Mouse (Mus musculus): ENCODE results near the gene Tspan18. TPM values are rescaled to one million over a fixed set of nuclear protein-coding genes. Genes with fewer than 3 reads are reported as not detected.

The Tspan18 gene
- total RNA-seq, 1 experiment: 1.4 TPM

DNA sequence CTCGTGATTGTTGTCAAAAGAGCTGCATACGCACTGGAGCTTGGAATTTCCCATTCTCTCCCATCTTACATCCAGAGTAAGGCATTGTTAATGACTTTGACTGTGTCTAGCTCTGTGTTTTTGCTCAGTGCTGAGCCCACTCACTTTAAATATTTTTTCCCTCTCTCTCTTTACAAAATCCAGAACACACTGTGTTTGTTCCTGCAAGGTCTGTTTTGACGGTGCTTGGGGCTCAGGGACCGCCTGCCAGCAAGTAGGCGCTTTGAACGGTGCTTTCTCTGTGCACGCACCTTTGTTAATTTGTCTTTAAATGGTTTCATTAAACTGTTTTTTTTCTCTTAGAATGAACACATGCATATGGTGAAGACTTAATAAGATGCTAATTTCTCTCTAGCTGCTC lies 21.5 kb upstream of the Tspan18 start:
- TF ChIP-seq MAFK (IDR thresholded peaks at IDR 0.05; ENCODE audit: insufficient read depth, low read depth, low read length) (no peak), CHD2 (IDR thresholded peaks at IDR 0.05; ENCODE audit: low read depth, low read length) (no peak), HCFC1 (IDR thresholded peaks at IDR 0.05; ENCODE audit: borderline replicate concordance, insufficient read depth, low read length) (no peak), ZNF384 (IDR thresholded peaks at IDR 0.05; ENCODE audit: low read depth, low read length) (no peak), ZC3H11A (IDR thresholded peaks at IDR 0.05; ENCODE audit: borderline replicate concordance, low read depth, low read length) (no peak)
- H3K36me3 ChIP-seq (ENCODE audit: control insufficient read depth, insufficient read depth, low read length, poor library complexity, severe bottlenecking): no peaks in the 10 kb centered on the region
- no peaks in the 10 kb centered on the region for H3K4me1 ChIP-seq (ENCODE audit: control insufficient read depth in 2 of 2, insufficient read depth in 2 of 2, low read length in 2 of 2, poor library complexity in 1 of 2)
- H3K9ac ChIP-seq (ENCODE audit: insufficient read depth, low read depth, low read length, poor library complexity, severe bottlenecking): no peak overlapping the region
- no peaks in the 10 kb centered on the region for H3K9me3 ChIP-seq (ENCODE audit: control insufficient read depth, insufficient read depth, low read depth, low read length)
- H3K4me3 ChIP-seq (ENCODE audit: insufficient read depth in 1 of 2, low read depth in 1 of 2, low read length in 2 of 2, poor library complexity in 1 of 2, severe bottlenecking in 1 of 2): no peak overlapping the region
- in situ Hi-C loops (cut with MboI; ENCODE audit: low sequenced_read_pairs in 2 of 2, unreplicated experiment in 2 of 2): no loop called here
- DNase-seq (ENCODE audit: low read depth, low spot score): no peak
- no peak overlapping the region for H3K27ac ChIP-seq (ENCODE audit: insufficient read depth, low read depth, low read length, poor library complexity, severe bottlenecking)

DNA sequence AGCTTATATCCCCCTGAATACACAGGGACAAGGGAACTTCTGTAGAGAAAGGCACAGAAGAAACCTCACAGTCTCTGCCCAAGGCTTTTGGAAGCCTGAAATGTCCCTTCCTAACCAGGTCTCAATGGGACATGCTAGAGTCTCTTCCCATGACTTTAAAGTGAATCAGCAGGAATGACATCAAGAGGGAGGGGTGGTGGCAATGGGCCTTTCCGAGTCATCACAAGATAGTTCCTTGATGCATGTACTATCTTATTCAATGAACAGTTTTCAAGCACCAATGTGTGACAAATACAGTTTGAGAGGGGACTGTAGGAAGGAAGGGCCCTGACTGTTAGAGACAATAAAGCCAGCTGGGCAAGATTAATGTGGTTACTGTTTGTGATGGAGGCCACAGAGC lies 20.3 kb upstream of the Tspan18 start:
- Histone ChIP-seq H3K4me1 (ENCODE audit: control insufficient read depth in 2 of 2, insufficient read depth in 2 of 2, low read length in 2 of 2, poor library complexity in 1 of 2) (no peaks in the 10 kb centered on the region), H3K9me3 (ENCODE audit: control insufficient read depth, insufficient read depth, low read depth, low read length) (no peaks in the 10 kb centered on the region), H3K36me3 (ENCODE audit: control insufficient read depth, insufficient read depth, low read length, poor library complexity, severe bottlenecking) (no peaks in the 10 kb centered on the region), H3K4me3 (ENCODE audit: insufficient read depth in 1 of 2, low read depth in 1 of 2, low read length in 2 of 2, poor library complexity in 1 of 2, severe bottlenecking in 1 of 2) (no peak overlapping the region), H3K27ac (ENCODE audit: insufficient read depth, low read depth, low read length, poor library complexity, severe bottlenecking) (no peak overlapping the region), H3K9ac (ENCODE audit: insufficient read depth, low read depth, low read length, poor library complexity, severe bottlenecking) (no peak overlapping the region)
- in situ Hi-C loops (cut with MboI; ENCODE audit: low sequenced_read_pairs in 2 of 2, unreplicated experiment in 2 of 2): no loop called here
- DNase-seq (ENCODE audit: low read depth, low spot score): no peak
- no peak for TF ChIP-seq ZNF384 (IDR thresholded peaks at IDR 0.05; ENCODE audit: low read depth, low read length)
- TF ChIP-seq MAFK (IDR thresholded peaks at IDR 0.05; ENCODE audit: insufficient read depth, low read depth, low read length): no peak
- no peak for TF ChIP-seq ZC3H11A (IDR thresholded peaks at IDR 0.05; ENCODE audit: borderline replicate concordance, low read depth, low read length)
- TF ChIP-seq HCFC1 (IDR thresholded peaks at IDR 0.05; ENCODE audit: borderline replicate concordance, insufficient read depth, low read length): no peak
- no peak for TF ChIP-seq CHD2 (IDR thresholded peaks at IDR 0.05; ENCODE audit: low read depth, low read length)

DNA sequence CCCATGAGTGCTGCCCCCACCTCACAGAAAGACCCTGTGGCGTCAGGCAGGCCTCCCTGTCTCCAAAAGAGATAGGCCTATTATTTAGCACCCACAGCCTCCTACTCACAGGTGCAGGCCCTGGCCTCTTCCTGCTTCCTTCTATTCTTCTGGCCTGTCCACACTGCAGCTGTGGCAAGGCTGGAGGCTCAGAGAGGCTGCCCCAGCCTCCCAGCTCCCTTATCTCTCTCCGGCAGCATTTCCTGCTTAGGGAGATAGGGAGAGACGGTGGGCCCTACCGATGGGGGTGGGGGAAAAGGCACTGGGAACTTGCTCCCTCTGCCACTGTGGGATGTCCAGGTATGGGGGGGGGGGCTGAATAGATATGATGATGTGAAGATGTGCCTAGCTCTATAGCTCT lies 19.4 kb upstream of the Tspan18 start:
- TF ChIP-seq ZC3H11A (IDR thresholded peaks at IDR 0.05; ENCODE audit: borderline replicate concordance, low read depth, low read length): no peak
- TF ChIP-seq ZNF384 (IDR thresholded peaks at IDR 0.05; ENCODE audit: low read depth, low read length): no peak
- TF ChIP-seq MAFK (IDR thresholded peaks at IDR 0.05; ENCODE audit: insufficient read depth, low read depth, low read length): no peak
- no peak for TF ChIP-seq CHD2 (IDR thresholded peaks at IDR 0.05; ENCODE audit: low read depth, low read length)
- no peak for TF ChIP-seq HCFC1 (IDR thresholded peaks at IDR 0.05; ENCODE audit: borderline replicate concordance, insufficient read depth, low read length)
- in situ Hi-C loops (cut with MboI; ENCODE audit: low sequenced_read_pairs in 2 of 2, unreplicated experiment in 2 of 2): no loop called here
- Histone ChIP-seq H3K27ac (ENCODE audit: insufficient read depth, low read depth, low read length, poor library complexity, severe bottlenecking) (no peak overlapping the region), H3K4me3 (ENCODE audit: insufficient read depth in 1 of 2, low read depth in 1 of 2, low read length in 2 of 2, poor library complexity in 1 of 2, severe bottlenecking in 1 of 2) (no peak overlapping the region), H3K9ac (ENCODE audit: insufficient read depth, low read depth, low read length, poor library complexity, severe bottlenecking) (no peak overlapping the region), H3K4me1 (ENCODE audit: control insufficient read depth in 2 of 2, insufficient read depth in 2 of 2, low read length in 2 of 2, poor library complexity in 1 of 2) (no peaks in the 10 kb centered on the region), H3K9me3 (ENCODE audit: control insufficient read depth, insufficient read depth, low read depth, low read length) (no peaks in the 10 kb centered on the region), H3K36me3 (ENCODE audit: control insufficient read depth, insufficient read depth, low read length, poor library complexity, severe bottlenecking) (no peaks in the 10 kb centered on the region)
- no peak for DNase-seq (ENCODE audit: low read depth, low spot score)

DNA sequence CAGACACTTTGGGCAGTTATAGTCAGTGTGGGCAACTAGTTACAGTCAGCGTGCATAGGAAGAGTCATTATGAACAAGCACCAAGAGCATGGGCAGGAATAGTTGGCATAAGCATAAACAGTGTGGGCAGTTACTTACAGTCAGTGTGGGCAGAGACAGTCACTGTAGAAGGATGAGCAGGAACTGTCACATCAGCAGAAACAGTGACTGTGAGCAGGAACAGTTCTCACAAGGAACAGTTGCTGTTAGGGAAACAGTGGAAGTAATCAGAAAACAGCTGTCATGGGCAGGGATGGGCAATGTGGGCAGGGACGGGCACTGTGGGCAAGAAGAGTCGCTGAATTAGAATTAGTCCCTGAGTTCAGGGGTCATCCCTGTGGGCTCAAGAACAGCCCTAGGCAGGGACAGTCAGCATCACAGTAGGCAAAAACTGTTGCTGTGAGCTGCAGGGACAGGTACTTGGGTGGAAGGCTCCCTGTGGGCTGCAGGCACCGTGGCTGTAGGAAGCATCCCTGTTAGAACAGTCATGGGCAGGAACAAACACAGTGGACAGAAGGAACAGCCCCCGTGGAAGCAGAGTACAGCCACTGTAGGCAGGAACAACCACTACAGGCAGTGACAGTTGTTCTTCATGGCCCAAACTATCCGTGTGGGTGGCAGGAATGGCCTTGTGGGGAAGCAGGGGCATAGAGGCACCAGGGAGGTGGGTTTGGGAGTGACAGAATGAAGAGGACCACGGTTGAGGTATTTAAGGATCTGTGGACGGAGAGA lies 18.8 kb upstream of the Tspan18 start:
- no peak for DNase-seq (ENCODE audit: low read depth, low spot score)
- Histone ChIP-seq H3K4me1 (ENCODE audit: control insufficient read depth in 2 of 2, insufficient read depth in 2 of 2, low read length in 2 of 2, poor library complexity in 1 of 2) (no peaks in the 10 kb centered on the region), H3K27ac (ENCODE audit: insufficient read depth, low read depth, low read length, poor library complexity, severe bottlenecking) (no peak overlapping the region), H3K36me3 (ENCODE audit: control insufficient read depth, insufficient read depth, low read length, poor library complexity, severe bottlenecking) (no peaks in the 10 kb centered on the region), H3K9ac (ENCODE audit: insufficient read depth, low read depth, low read length, poor library complexity, severe bottlenecking) (no peak overlapping the region), H3K9me3 (ENCODE audit: control insufficient read depth, insufficient read depth, low read depth, low read length) (no peaks in the 10 kb centered on the region), H3K4me3 (ENCODE audit: insufficient read depth in 1 of 2, low read depth in 1 of 2, low read length in 2 of 2, poor library complexity in 1 of 2, severe bottlenecking in 1 of 2) (no peak overlapping the region)
- in situ Hi-C loops (cut with MboI; ENCODE audit: low sequenced_read_pairs in 2 of 2, unreplicated experiment in 2 of 2): no loop called here
- TF ChIP-seq ZC3H11A (IDR thresholded peaks at IDR 0.05; ENCODE audit: borderline replicate concordance, low read depth, low read length) (no peak), MAFK (IDR thresholded peaks at IDR 0.05; ENCODE audit: insufficient read depth, low read depth, low read length) (no peak), CHD2 (IDR thresholded peaks at IDR 0.05; ENCODE audit: low read depth, low read length) (no peak), ZNF384 (IDR thresholded peaks at IDR 0.05; ENCODE audit: low read depth, low read length) (no peak), HCFC1 (IDR thresholded peaks at IDR 0.05; ENCODE audit: borderline replicate concordance, insufficient read depth, low read length) (no peak)
